Mouse (Mus musculus) heart, adult 8-10 months (tissue): ENCODE data around the gene Dvl3. TPM values are rescaled to one million over a fixed set of nuclear protein-coding genes. Genes with fewer than 3 reads are reported as not detected.

Source experiments
- DNase-seq: peaks from one replicate; pipeline ENCODE4 v3.0.0; 2022; ENCODE audit warnings: low spot score
- total RNA-seq, 4 experiments: library from RNA; stranded (reverse); gene quantifications; 2 replicates each; pipeline ENCODE4 v1.2.4; 2022

Dvl3 gene
- total RNA-seq, 4 experiments from 2014 or later, result 45.9 to 51.0 (median 48.2) TPM

DNA sequence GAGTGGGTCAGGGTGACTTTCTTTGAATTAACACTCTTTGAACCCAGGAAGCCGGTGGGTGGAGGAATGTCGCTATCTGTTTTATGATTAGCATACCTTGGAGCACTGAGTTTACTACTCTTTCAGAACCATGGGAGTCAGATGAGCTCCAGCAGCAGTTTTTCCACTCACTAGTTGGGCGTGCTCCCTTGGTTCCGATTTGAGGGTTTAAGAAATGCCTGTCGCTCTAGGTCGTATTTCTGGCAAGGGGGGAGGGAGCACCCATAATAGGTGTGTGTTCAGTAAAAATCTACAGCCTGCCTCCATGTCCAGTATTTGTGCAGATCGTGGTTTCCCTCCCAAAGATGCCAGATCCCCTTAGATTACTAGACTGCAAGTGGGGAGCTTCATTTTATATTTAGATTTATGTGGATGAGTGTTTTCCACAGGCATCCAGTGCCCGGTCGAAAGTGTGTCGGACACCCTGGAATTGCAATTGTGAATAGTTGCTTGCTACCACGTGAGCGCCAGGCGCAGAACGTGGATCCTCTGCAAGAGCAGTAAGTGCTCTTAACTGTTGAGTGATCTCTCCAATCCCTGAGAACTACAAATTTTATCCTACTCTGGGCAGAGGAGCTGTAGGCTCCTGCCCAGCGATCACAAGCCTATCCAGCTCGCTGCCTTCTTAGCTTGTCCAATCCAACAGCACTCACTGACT, 18.7 kb upstream of the Dvl3 start:
- no peak for DNase-seq

DNA sequence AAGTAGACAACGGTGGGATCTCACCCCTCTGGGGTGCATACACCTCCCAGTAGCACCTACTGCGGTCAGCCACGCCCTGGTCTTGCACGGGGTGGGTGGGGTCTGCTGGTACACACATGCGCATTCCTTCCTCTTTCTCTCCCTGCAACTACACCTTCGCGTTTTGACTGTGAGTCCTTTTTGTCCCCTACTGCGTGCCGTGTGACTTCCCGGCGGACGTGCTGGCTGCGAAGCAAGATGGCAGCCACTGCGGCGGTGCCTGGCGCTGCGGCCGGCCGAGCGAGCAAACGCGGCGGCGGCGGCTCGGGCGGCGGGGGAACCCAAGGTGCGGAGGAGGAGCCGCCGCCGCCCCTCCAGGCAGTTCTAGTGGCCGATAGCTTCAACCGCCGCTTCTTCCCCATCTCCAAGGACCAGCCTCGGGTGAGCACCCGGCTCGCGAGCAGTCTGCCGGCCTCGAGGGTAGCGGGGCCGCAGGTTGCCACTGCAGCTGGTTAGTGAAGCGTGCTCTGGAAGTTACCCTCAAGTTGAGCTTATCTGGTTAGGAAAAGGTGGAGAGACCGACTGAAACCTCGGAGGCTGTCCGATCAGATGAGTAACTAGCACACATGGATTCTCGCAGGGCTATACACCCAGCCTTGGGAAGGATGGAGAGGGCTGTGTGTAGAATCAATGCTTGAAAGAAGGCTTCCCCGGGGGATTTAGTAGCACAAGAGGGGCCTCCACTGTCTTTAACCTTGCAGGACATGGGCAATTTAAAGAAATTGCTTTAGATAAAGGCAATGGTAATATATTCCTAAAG, 17.9 kb upstream of the Dvl3 start, which contains the start of gene Eif2b5:
Eif2b5 (plus strand) TSS at position 141 of the 799 bp plus-strand sequence.
- peak; percentile 97 for DNase-seq

DNA sequence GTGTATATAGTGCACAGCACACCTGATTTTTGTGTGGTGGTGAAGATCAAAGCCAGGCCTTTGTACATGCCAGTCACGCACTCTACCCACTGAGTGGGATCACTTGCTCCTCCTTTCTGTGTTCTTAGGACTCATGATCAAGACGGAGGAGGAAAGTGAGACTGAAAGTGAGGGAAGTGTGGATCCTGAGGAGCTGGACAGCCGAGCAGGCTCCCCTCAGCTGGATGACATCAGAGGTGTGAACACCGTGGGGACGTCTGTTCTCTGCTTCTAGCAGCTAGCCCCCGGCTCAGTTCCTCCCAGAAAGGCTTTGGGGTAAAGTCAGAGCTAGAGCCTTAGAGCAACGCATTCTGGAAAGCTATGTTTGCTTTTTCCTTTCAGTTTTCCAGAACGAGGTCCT, 10.8 kb upstream of the Dvl3 start:
- no peak for DNase-seq

DNA sequence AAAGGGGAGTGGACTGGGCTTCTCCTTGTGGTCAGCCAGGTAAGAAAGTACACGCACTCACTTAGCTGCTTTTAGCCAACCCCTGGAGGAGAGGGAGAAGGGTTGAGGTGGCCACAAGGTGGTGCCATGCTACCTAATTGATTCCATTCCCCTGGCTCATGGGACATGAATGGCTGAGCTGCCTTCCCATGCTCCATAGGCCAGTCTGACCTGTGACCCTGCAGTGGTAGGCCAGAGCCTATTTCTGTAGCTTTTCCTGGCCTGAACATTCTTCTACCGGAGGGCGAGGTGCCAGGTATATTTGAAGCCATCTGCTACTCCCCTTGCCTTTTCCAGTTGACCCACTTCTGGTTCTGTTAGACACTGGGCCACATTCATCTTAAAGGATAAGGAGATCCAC, 7.4 kb upstream of the Dvl3 start:
- no peak for DNase-seq

DNA sequence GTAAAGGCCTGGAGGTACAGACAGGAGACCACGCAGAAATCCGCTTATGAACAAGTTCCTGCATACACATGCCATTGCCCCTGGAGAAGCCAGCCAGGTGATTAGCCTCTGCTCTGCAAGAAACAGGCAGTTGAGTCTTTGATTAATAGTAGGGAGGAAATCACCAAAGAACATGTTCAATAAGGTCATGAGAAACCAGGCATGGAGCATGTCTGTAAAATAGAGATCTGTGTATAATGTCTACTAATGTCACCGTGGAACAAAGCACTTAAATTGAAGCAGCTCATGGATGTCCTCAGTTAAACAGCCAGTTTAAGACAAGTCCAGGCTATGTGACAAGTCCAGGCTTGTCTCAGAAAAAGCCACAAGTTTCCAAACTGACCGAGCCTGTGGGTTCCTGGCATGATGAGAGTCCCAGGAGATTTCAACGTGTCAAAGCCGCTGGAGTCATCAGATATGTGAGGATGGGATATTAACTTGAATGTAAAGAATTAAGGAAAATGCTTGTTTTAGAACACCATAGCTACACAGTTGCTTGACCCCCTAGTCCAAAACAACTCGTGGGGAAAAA, 5.4 kb upstream of the Dvl3 start:
- DNase-seq, result no peak

DNA sequence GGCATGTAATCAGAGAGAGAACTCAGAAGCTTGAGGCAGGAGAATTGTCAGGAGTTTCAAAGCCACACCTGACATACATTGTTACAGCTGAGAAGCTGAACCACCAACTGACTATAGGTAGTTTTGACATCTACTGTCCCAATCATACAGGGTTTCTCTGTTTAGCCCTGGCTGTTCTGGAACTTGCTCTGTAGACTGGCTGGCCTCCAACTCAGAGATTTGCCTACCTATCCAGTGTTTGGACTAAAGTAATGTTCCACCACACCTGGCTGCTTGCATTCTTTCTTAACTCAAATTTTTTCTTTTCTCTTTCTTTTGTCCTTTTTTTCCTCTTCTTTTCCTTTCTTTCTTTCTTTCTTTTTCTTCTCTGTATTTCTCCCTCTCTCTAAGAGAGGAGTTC, 750 bp upstream of the Dvl3 start:
- no peak for DNase-seq

DNA sequence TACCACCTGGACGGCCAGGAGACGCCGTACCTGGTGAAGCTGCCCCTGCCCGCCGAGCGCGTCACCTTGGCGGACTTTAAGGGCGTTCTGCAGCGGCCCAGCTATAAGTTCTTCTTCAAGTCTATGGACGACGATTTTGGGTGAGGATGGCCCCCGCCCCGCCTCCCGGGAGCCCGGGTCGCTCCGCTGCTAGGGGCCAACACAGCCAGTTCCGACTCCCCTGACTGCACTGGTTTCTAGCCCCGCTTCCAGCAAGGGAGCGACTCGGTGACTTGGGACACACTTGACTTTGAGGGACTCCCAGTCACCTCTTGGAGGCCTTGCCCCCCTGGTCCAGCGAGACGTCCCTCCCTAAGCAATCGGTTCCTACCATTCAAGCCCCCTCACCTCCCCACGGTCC, 434 bp downstream of the Dvl3 start:
- DNase-seq, result no peak

DNA sequence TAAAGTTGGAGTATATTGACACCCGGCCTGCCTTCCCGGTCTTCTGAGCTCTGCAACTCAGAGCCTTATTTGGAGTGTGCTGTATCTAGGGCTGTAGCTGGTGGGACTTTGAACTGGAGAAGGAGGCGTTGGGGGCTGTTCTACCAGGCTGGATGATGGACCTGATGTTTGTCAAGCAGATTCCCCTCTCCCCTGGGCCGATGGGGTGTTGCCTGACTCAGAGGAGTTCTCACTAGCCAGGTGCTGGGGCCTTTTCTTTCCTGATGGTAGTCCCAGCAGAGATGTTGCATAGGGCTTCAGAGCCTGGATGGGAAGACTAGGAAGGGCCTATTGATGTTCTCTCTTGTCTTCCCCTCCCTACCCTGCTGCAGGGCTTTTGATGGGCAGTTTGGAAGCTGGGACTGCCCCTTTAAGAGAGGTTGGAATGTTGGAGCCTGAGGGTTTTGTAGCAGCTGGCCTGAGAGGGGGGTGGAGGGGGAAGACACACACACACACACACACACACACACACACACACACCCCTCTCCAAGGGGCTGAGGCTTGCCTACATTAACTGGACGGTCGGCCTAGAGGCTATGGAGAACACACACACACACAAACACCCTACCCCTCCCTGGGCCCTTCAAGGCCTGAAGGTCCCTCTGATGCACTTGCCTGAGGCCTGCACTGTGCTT, 1.1 kb downstream of the Dvl3 start:
- DNase-seq, result no peak

DNA sequence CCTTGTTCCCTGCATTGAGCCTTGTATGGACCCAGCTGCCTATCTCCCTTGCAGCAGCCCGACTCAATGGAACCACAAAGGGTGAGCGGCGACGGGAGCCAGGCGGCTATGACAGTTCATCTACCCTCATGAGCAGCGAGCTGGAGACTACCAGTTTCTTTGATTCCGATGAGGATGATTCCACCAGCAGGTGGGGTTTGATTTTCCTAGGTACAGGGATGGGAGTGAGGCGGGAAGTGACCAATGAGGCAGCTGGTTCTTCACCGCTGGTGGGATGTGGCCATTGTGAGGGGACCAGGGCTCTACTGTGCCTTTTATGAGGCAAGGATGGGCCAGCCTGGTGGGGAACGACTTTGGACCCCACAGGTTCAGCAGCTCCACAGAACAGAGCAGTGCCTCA, 7.1 kb downstream of the Dvl3 start:
- DNase-seq, result no peak

DNA sequence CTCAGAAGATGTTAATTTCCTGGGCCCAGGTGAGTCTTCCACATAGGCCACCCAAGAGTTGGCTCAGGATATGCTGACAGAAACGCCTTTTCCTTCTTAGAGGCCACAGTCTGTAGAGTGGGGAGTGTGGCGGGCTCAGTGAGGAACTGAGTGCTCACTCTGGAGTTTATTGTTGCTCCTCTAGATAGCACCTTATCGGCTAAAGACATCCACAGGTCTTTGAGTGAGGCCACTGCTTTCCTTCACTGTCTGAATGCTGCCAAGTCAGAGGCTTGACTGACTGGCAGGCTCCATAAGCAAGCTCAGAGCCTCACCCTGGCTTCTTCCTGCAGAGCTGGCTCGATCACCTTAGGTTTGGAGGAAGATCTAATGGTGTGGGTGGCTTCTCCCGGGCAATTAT, 12.0 kb downstream of the Dvl3 start:
- no peak for DNase-seq

DNA sequence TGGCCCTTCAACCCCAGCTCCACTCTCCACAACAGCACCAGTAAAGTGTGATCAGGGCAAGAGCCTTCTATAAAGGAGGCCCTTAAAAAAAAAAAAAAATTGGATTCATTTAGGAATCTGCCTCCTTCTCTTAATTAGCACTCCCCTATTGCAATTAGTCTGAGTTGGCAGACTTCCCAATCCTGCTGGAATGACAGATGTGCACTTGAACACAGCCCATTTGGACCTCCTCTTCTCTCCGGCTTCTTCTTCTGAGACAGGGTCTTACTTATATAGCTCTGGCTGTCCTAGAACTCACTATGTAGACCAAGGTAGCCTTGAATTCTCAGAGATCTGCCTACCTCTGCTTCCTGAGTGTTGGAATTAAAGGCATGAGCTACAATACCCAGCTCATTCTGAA, 12.6 kb downstream of the Dvl3 start:
- no peak for DNase-seq

DNA sequence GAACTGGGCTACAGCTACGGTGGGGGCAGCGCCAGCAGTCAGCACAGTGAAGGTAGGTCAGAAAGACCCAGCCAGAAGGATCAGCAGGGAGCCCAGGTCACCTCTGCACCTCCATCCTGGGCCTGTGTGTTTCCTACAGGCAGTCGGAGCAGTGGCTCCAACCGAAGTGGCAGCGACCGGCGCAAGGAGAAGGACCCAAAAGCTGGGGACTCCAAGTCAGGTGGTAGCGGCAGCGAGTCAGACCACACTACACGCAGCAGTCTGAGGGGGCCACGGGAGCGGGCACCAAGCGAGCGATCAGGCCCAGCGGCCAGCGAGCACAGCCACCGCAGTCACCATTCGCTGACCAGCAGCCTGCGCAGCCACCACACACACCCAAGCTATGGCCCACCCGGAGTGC, 14.2 kb downstream of the Dvl3 start:
- DNase-seq, result no peak

DNA sequence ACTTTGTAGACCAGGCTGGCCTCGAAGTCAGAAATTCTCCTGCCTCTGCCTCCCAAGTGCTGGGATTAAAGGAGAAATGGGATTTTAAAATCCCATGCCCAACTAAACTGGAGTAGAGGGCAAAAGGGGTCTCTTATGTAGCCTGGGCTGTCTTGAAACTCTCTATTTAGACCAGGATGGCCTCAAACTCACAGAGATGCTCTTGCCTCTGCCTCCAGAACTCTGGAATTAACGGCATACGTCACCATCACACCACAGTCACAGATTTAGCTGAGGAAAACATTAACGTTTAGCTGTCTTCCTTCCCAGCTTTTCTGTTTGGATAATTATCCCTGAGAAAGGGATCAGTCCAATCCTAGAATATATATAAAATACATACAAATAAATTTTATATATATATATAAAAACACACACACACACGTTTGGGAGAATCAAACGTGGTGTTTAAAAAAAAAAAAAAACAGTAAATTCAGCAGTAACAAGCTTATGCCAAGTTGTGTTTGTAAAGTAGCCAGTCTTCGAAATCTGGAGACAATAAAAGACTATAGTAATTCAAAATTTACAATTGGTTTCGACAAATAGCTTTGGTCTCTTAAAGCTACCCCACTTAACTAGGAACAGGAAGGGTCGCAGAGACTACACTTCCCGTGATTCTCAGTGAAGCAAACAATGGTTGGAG, 18.0 kb downstream of the Dvl3 start:
- DNase-seq, result no peak

DNA sequence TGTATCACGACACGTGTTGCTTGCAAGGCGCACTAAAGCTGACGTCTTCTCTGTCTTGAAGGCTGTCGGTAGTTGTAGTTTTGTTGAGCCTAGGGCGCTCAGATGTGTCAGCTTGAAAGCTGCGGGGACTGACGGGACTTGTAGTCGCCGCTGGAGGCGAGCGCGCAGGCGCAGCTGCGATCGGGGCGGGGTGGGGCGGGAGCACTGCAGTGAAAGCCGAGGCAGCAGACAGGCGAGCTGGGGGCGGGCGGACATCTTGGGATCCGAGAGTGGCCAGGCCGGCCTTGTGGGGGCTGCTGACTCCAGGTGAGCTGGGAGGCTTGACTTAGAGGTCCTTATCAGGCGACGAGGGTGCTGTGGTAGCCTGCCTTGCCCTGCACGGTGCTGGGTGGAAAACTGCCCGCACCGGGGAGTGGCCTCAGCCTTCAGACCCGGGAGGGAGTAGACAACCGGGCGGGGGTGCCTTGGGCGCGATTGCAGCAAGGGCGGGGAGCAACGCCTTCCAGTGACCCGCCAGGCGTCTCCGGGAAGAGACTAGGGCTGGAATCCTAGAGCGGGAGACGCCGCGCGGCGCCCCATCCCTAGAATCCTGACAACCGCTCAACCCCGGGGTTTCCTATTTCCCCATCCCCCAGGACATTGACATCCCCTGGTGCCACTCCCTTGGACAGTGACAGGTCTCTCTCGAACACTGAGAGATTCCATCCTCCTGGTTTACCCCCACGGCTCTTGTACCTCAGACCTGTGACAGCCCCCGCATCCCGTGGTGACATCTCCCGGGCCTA, 18.7 kb downstream of the Dvl3 start, which contains the start of gene Ap2m1:
Ap2m1 (plus strand) TSS at position 183 of the 785 bp plus-strand sequence.
- peak; percentile 98 for DNase-seq

DNA sequence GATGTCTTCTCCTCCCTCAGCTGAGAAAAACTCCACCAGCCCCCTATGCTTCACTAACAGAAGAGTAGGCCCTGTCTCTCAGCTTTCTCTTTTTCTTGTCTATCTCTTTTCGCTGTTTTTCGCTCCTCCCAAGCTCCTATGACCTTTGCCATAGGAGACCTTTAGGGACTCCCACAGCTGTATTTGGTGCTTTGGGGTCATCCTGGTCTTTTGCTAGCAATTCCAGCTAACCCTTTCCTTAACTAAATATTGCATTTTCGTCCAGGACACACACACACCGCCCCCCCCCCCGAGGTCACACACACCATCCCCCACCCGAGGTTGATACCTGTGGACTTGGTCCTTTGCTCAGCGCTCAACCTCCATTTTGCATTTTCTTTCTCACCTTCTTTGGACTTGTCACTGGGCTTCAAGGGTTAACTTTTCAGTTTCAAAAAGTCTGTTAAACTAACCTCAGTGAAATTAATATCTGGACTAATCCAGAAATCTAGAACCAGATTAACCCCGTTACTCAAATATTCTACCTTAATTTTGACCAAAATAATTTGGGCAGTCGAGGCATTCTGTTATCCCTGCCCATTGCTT, 19.4 kb downstream of the Dvl3 start:
- DNase-seq, result no peak

DNA sequence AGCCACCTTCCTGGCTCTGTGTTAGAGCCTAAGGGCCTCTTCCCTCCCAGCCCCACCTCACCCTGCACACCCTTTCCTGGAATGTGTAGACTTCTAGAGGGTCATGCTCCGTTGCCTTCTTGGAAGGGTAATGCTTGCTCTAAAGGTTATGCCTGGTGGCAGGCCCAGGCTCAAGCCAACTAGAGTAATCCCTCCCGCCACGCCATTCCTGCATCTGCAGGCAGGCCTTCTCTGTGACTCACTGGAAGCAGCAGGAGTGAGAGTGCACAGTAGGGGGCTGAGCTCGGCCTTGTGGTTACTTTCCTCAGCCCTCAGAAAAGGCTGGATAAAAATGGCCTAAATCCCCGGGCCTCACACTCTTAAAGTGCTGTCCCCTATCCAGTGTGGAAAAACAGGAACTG, 20.3 kb downstream of the Dvl3 start:
- DNase-seq, result no peak

DNA sequence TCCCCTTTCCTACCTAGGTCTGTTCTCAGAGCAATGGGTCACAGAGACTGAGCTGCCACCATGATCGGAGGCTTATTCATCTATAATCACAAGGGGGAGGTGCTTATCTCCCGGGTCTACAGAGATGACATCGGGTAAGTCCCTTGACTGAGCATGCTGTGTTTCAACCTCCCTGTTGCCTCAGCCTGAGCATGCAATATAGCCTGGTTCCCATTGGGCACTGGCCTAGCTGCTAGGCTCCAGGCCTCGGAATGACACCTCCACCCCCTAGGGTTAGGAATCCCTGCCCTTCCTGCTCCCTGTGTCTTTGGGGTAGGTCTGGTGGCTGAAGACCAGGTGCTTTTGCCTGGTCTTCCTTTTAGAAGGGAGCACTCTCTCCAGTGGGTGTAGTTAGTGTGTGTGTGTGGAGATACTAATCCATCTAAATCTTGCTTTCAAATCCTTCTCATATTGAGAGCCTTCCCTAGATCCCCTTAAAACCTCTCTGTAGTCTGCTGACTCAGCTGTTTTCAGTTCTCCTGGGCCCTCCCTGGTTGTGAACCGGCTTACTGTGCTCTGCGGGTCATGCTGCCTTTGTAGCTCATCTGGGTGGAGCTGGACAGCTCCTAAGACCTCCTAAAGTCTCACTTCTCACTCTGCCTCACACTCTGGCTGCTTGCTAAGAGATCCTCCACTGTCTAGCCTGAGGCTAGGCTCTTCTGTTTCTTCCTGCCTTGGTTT, 21.0 kb downstream of the Dvl3 start:
- DNase-seq, result no peak

DNA sequence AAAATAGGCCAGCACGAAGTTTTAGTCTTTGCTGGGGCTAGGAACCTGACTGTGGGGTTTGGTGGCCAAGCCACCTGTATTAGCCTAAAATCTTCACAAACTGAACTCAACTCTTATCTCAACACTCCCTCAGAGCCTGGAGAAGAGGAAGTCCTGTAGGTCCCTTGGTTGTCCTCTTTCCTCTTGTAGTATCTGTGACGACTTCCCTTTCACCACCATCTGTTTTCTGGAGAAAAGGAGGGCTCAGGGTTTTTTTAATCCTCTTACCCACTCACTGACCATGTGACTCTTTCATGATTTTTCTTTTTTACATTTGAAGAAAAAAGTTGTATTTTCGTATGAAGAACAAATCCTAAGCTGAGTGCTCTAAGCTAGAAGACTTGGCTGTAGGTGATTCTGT, 22.9 kb downstream of the Dvl3 start:
- DNase-seq, result no peak

DNA sequence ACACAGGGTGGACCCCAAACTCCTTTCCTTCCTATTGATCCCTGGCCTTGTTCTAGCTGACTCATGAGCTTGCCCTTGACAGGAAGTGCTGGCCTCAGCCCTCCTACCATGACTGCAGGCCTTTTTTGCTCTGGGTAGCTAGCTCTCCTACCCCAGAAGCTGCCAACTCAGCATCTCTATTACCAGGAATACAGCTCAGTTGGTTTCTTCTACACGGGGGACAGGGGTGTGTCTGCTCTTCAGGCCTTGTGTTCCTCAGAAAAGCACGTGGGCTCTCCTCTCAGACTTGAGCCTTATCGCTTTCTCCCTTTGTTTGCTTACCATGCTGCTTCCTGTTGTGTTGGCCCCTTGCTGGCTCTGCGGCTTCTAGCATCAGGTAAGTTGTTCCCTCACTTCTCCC, 23.7 kb downstream of the Dvl3 start:
- no peak for DNase-seq

DNA sequence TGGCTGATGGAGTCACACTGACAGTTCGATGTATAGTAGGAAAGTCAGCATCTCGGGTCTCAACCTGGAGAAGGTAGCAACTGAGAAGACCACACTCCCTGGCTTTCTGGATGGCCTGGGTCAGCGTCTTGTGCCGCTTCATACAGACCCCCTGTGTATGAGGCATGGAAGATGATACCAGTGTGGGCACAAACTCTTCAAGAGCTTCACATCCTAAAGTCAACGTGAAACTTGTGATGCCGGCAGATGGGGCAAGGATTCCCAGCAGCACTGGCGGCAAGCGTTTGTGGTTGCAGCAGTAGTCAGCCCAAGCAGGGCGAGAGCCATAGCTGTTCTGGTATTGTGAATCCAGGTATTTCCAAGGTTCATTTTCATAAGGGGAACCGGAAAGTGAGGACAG, 28.9 kb downstream of the Dvl3 start:
- DNase-seq, result no peak
